Mouse (Mus musculus): ENCODE measurements around the gene Rgl1.

DNA sequence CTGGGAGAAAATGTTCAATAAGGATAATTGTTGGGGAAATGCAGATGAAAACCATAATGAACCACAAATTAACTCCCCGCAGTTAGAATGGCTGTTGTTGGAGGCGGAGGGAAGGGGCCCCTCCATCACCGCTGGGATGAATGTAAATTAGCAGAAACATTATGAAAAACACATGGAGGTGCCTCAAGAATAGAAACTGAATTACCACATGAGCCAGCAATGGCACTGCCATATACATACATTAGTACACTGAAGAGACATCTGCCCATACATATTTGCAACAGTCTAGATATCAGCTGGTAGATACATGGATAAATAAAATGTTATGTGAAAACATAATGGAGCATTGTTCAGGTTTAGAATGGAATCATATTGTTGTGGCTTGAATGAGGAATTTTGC, 51.7 kb downstream of the Rgl1 start:
- TF ChIP-seq CTCF (IDR thresholded peaks at IDR 0.05; ENCODE audit: control insufficient read depth, insufficient read depth, insufficient replicate concordance, low read depth, low read length), result no peak
- no peak for TF ChIP-seq POLR2A (IDR thresholded peaks at IDR 0.05; ENCODE audit: control insufficient read depth, low read depth, low read length)
